Mouse (Mus musculus) erythroblast, embryonic 14.5 days (primary cell): Measurements from ENCODE around the gene Armh3.

ENCODE experiments used
- GATA1 ChIP-seq: IDR thresholded peaks from 2 replicates; pipeline ENCODE4 v1.6.1; 2012; ENCODE audit warnings: low read length, inconsistent platforms, mixed read lengths
- TAL1 ChIP-seq: IDR thresholded peaks from 3 replicates; pipeline ENCODE4 v1.6.1; 2012; ENCODE audit warnings: low read length, inconsistent platforms, mixed read lengths

- TF ChIP-seq TAL1 (no peak), GATA1 (no peak)
These were observed 143.8 kb downstream of the Armh3 start for GRCm38 (mm10) chr19:45854521-45854920.
